Mouse (Mus musculus) adrenal gland, adult 8-10 months (tissue): Measurements from ENCODE around the gene Gorab. TPM values are rescaled to one million over a fixed set of nuclear protein-coding genes. Genes with fewer than 3 reads are reported as not detected.

Experiments
- DNase-seq: peaks from one replicate; pipeline ENCODE4 v3.0.0; 2022
- total RNA-seq, 4 experiments: library from RNA; stranded (reverse); gene quantifications; 2 replicates each; pipeline ENCODE4 v1.2.4; 2022

The Gorab gene
- total RNA-seq, 4 experiments from 2014 or later, result 10.8 to 16.5 (median 13.5) TPM

- no peak for DNase-seq
These were observed 47.3 kb downstream of the Gorab start for GRCm38 (mm10) chr1:163356167-163356566.

GRCm38 (mm10) chr1:163355626-163356156, 47.8 kb downstream of the Gorab start:
- DNase-seq, result no peak

- no peak for DNase-seq
These were observed 52.5 kb downstream of the Gorab start for GRCm38 (mm10) chr1:163350988-163351387.

- no peak for DNase-seq
These were observed 57.9 kb downstream of the Gorab start for GRCm38 (mm10) chr1:163345541-163345940.

- no peak for DNase-seq
These were observed 58.5 kb downstream of the Gorab start for GRCm38 (mm10) chr1:163344931-163345330.

GRCm38 (mm10) chr1:163339219-163339561, 64.3 kb downstream of the Gorab start:
- DNase-seq, result no peak

GRCm38 (mm10) chr1:163338525-163339218, 64.8 kb downstream of the Gorab start:
- no peak for DNase-seq

GRCm38 (mm10) chr1:163337821-163338220, 65.6 kb downstream of the Gorab start:
- no peak for DNase-seq

Other genes with a start within 250 kb of the Gorab start
- gene Prrx1, start 90.0 kb downstream of the Gorab start, total RNA-seq, result 10 to 100 TPM in 1 of 4 experiments, 1 to 10 TPM in 3; 6.5 to 13.1 (median 8.4) TPM